Mouse (Mus musculus): Measurements from ENCODE around the gene Adam29.

The Adam29 gene

GRCm38 (mm10) chr8:55906848-55907247 is at the start of gene Adam29:
Gene Adam29 (minus strand): TSS chr8:55906948.
- 83% methylated on average over 1 of the region's 1 CpGs for WGBS

GRCm38 (mm10) chr8:55940526-55940880 is 33.8 kb upstream of the Adam29 start:
- WGBS = 2% methylated on average over 8 of the region's 8 CpGs

- WGBS = 7% methylated on average over 11 of the region's 11 CpGs
These were observed 33.2 kb upstream of the Adam29 start, which contains the start of gene Glra3 for GRCm38 (mm10) chr8:55939870-55940525. Gene Glra3 (plus strand): TSS chr8:55940460.

All from cerebral cortex, adult 2 months (tissue).